Comparison of ENCODE assay signal across 11 mouse cellular contexts in the genomic region with DNA sequence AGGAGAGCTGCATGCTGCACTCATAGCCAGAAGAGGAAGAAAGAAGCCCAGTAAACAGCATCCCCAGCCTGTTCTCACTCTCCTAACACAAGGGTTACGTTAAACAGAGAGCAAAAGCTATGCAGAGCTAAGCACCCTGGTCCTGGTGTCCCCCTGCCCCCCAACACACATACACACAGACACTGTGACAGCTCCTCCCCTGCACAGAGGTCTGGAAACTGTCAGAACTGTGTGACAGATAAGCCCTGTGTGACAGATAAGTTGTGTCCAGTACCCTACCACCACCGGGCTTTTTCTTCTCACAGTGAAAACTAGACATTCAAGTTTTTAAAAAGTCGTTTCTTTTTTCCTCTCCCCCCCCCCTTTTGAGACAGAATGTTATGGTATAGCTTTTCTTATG. TPM values are rescaled to one million over a fixed set of nuclear protein-coding genes. Genes with fewer than 3 reads are reported as not detected.
A peak's percentile ranks its signal among the peaks of the same experiment; 100 is the strongest.
DNase-seq lines count a peak whose midpoint lies in the region; ATAC-seq lines count a peak whose summit lies in the region.
"Had no signal": no experiment of that assay in that cellular context is flagged by ENCODE, and none has a peak within 500 bp of the region (broad histone marks: within the 10 kb centered on the region; RNA-seq: fewer than 3 reads in every experiment).

No protein-coding gene starts in this region.

- no peaks in the 10 kb centered on the region for H3K9me3 ChIP-seq in hindbrain, embryonic 10.5 days
- H3K9me3 ChIP-seq in hindbrain, embryonic 16.5 days (ENCODE audit: control insufficient read depth, low read length): no peaks in the 10 kb centered on the region
- no peaks in the 10 kb centered on the region for H3K9me3 ChIP-seq in midbrain, embryonic 11.5 days (ENCODE audit: control insufficient read depth, low read length)
- no peaks in the 10 kb centered on the region for H3K9me3 ChIP-seq in midbrain, embryonic 15.5 days
- H3K9me3 ChIP-seq in stomach, embryonic 15.5 days: no peaks in the 10 kb centered on the region

- H3K4me1 ChIP-seq in hindbrain, embryonic 10.5 days (replicated peaks): peaks cover 15% of the 10 kb centered on the region
- no peaks in the 10 kb centered on the region for H3K4me1 ChIP-seq in hindbrain, embryonic 16.5 days (ENCODE audit: control insufficient read depth, insufficient read depth, low read depth, low read length)
- peaks cover 6% of the 10 kb centered on the region; the same call in 1 of the 2 replicates for H3K4me1 ChIP-seq in midbrain, embryonic 11.5 days (ENCODE audit: control insufficient read depth, insufficient read depth, low read length)
- no peaks in the 10 kb centered on the region for H3K4me1 ChIP-seq in midbrain, embryonic 15.5 days
- peaks cover 11% of the 10 kb centered on the region for H3K4me1 ChIP-seq in stomach, embryonic 15.5 days

- ATAC-seq in hindbrain, embryonic 16.5 days: no peak
- ATAC-seq in midbrain, embryonic 11.5 days (ENCODE audit: low FRiP score): no peak
- no peak for ATAC-seq in midbrain, embryonic 15.5 days (replicated peaks)
- ATAC-seq in stomach, embryonic 15.5 days (ENCODE audit: insufficient read depth, low FRiP score, low read depth): peak; percentile 71
- ATAC-seq: midbrain, embryonic 16.5 days had no signal

- intact Hi-C loops in heart, postnatal 10 days (cut with DNase I): no loop called here

- H3K36me3 ChIP-seq in hindbrain, embryonic 10.5 days: no peaks in the 10 kb centered on the region
- H3K36me3 ChIP-seq in hindbrain, embryonic 16.5 days (ENCODE audit: control insufficient read depth, insufficient read depth, low read length): no peaks in the 10 kb centered on the region
- H3K36me3 ChIP-seq in midbrain, embryonic 11.5 days (ENCODE audit: control insufficient read depth, insufficient read depth, low read length): no peaks in the 10 kb centered on the region
- no peaks in the 10 kb centered on the region for H3K36me3 ChIP-seq in midbrain, embryonic 15.5 days (replicated peaks)
- H3K36me3 ChIP-seq in stomach, embryonic 15.5 days: no peaks in the 10 kb centered on the region

- no peak overlapping the region for H3K4me3 ChIP-seq in hindbrain, embryonic 10.5 days
- H3K4me3 ChIP-seq in hindbrain, embryonic 16.5 days (ENCODE audit: low read length): no peak overlapping the region
- no peak overlapping the region for H3K4me3 ChIP-seq in midbrain, embryonic 11.5 days (ENCODE audit: low read depth, low read length)
- H3K4me3 ChIP-seq in midbrain, embryonic 15.5 days: no peak overlapping the region
- H3K4me3 ChIP-seq in stomach, embryonic 15.5 days (replicated peaks): no peak overlapping the region

- peak overlapping the region; percentile 17; the same call in 1 of the 2 replicates for H3K27ac ChIP-seq in hindbrain, embryonic 10.5 days
- H3K27ac ChIP-seq in hindbrain, embryonic 16.5 days (ENCODE audit: low read depth, low read length): no peak overlapping the region
- H3K27ac ChIP-seq in midbrain, embryonic 11.5 days (ENCODE audit: low read depth, low read length): no peak overlapping the region
- no peak overlapping the region for H3K27ac ChIP-seq in midbrain, embryonic 15.5 days
- H3K27ac ChIP-seq in stomach, embryonic 15.5 days: peak overlapping the region; percentile 49

- H3K4me2 ChIP-seq in hindbrain, embryonic 16.5 days (ENCODE audit: low read length): no peak overlapping the region
- no peak overlapping the region for H3K4me2 ChIP-seq in midbrain, embryonic 11.5 days
- no peak overlapping the region for H3K4me2 ChIP-seq in midbrain, embryonic 15.5 days
- H3K4me2 ChIP-seq in stomach, embryonic 15.5 days: no peak overlapping the region

- H3K27me3 ChIP-seq in hindbrain, embryonic 10.5 days (ENCODE audit: insufficient read depth, poor library complexity, severe bottlenecking): no peaks in the 10 kb centered on the region
- H3K27me3 ChIP-seq in hindbrain, embryonic 16.5 days (replicated peaks; ENCODE audit: control insufficient read depth, insufficient read depth, low read length): no peaks in the 10 kb centered on the region
- H3K27me3 ChIP-seq in midbrain, embryonic 11.5 days (ENCODE audit: control insufficient read depth, insufficient read depth, low read length): no peaks in the 10 kb centered on the region
- no peaks in the 10 kb centered on the region for H3K27me3 ChIP-seq in midbrain, embryonic 15.5 days (replicated peaks)
- no peaks in the 10 kb centered on the region for H3K27me3 ChIP-seq in stomach, embryonic 15.5 days (replicated peaks)

- no peak for DNase-seq in hindbrain, embryonic 10.5 days (ENCODE audit: low spot score)
- DNase-seq in midbrain, embryonic 11.5 days (ENCODE audit: low spot score, missing footprints): no peak
- peak; percentile 57 for DNase-seq in heart, postnatal 10 days
- no peak for DNase-seq in gastrocnemius, postnatal 4 days (ENCODE audit: low spot score in 2 of 2)
- no peak for DNase-seq in retina, postnatal 1 day
- DNase-seq: cerebellum, adult 9-11 months; gastrocnemius, postnatal 10 days had no signal

- no peak overlapping the region for H3K9ac ChIP-seq in hindbrain, embryonic 16.5 days (ENCODE audit: low read depth, low read length)
- peak overlapping the region; percentile 9; the same call in 1 of the 2 replicates for H3K9ac ChIP-seq in midbrain, embryonic 11.5 days (ENCODE audit: low read length)
- no peak overlapping the region for H3K9ac ChIP-seq in midbrain, embryonic 15.5 days
- no peak overlapping the region for H3K9ac ChIP-seq in stomach, embryonic 15.5 days

- 59% methylated on average over 3 of the region's 3 CpGs for WGBS in hindbrain, embryonic 10.5 days
- 40% methylated on average over 3 of the region's 3 CpGs for WGBS in hindbrain, embryonic 16.5 days
- WGBS in midbrain, embryonic 11.5 days: 53% methylated on average over 3 of the region's 3 CpGs
- 51% methylated on average over 3 of the region's 3 CpGs for WGBS in midbrain, embryonic 15.5 days
- 2% methylated on average over 3 of the region's 3 CpGs for WGBS in stomach, embryonic 15.5 days

RNA-seq across cellular contexts. Expression of gene Otud4, which starts 19.4 kb away (rescaled TPM):
- polyA plus RNA-seq in hindbrain, embryonic 10.5 days (2016; fragmentation: Nextera tagmentation; extraction: Ambion mirVana): 12.1 and 15.5 TPM in 2 replicates
- polyA plus RNA-seq in hindbrain, embryonic 16.5 days (2015; fragmentation: Nextera tagmentation; extraction: Ambion mirVana): 7.7 and 9.5 TPM in 2 replicates
- polyA plus RNA-seq in midbrain, embryonic 11.5 days (2014; fragmentation: Nextera tagmentation; extraction: Ambion mirVana): 22.2 and 22.7 TPM in 2 replicates
- 9.5 and 10.6 TPM in 2 replicates for polyA plus RNA-seq in midbrain, embryonic 15.5 days (2015; fragmentation: Nextera tagmentation; extraction: Ambion mirVana)
- total RNA-seq in heart, postnatal 10 days (2021): 10 to 100 TPM; 40.5 to 49.8 TPM
- polyA plus RNA-seq in stomach, embryonic 15.5 days (2015; fragmentation: Nextera tagmentation; extraction: Ambion mirVana): 13.3 and 14.0 TPM in 2 replicates
- total RNA-seq in gastrocnemius, postnatal 4 days (2021): 10 to 100 TPM; 54.7 to 65.1 TPM

Comparison
In these comparisons a context has a peak if more than half of its experiments do, and no peak if none do; other contexts are left out.
1. H3K27ac ChIP-seq: peak in hindbrain, embryonic 10.5 days (single experiment) and stomach, embryonic 15.5 days (single experiment); none in hindbrain, embryonic 16.5 days (single experiment), midbrain, embryonic 11.5 days (single experiment) and midbrain, embryonic 15.5 days (single experiment).
2. DNase-seq: peak in heart, postnatal 10 days (2 of 2); none in hindbrain, embryonic 10.5 days (single experiment), midbrain, embryonic 11.5 days (single experiment), gastrocnemius, postnatal 4 days (0 of 2) and retina, postnatal 1 day (single experiment).